Mouse (Mus musculus) lung, postnatal 0 days (tissue): Measurements from ENCODE around the gene Camkmt.

Experiments used
- CTCF ChIP-seq: IDR thresholded peaks from 2 replicates; pipeline ENCODE4 v1.5.1; 2016; ENCODE audit warnings: antibody characterized with exemption, mild to moderate bottlenecking
- EP300 ChIP-seq: IDR thresholded peaks from 2 replicates; pipeline ENCODE4 v1.6.1; 2016; ENCODE audit warnings: antibody characterized with exemption, mild to moderate bottlenecking, control low read depth

DNA sequence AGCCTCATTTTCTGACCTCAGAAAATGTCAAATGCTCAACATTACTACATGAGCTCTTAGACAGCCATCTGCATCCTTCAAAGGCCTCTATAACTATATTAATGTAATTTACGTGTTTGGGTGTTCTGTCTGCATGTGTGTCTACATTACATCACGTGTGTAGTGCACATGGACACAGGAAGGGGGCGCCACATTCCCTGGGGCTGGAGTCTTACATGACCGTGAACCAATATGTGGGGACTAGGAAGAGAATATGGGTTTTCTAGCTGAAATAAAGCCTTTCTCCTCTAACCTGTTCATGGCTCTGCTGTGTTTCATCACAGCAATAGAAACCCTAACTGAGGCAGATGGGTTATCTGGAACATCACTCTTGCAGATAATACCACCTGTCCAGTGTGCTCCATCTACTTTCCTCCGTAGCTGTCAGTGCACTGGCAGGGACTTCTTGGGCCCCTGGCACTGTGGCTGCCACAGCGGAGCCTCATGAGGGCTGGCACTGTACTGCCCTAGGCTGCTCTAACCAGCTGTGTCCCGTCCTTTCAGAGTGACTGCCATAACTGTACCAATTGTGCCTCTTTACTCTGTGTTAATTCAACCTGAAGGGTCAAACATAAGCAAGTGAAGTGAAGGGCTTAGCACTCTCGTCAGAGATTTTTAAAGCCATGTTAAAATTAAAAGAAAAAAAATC lies 19.1 kb upstream of the Camkmt start:
- TF ChIP-seq CTCF (peak; percentile 25; the same call in 1 of the 2 replicates), EP300 (no peak)
